Mouse (Mus musculus) Patski (cell line): Measurements from ENCODE around the gene Ahnak2. TPM values are rescaled to one million over a fixed set of nuclear protein-coding genes. Genes with fewer than 3 reads are reported as not detected.

Source experiments
- ATAC-seq: fragments of 100-300 bp; one replicate; pipeline ENCODE4 v1.8.0; 2021
- CTCF ChIA-PET: fragments of 350-600 bp; sonication (Branson Sonifier 250); formaldehyde crosslinking; loops from one replicate; lab custom pipeline; 2022; ENCODE audit warnings: inconsistent platforms; lab: Charles Lee
- POLR2A ChIA-PET: fragments of 350-600 bp; sonication (Branson Sonifier 250); formaldehyde crosslinking; loops from one replicate; lab custom pipeline; 2022; ENCODE audit warnings: antibody characterized with exemption, inconsistent platforms; lab: Charles Lee
- DNase-seq: peaks from one replicate; pipeline ENCODE4 v3.0.0-alpha.2; 2011; ENCODE audit warnings: low read depth, low spot score
- H3K27me3 ChIP-seq: fragments of 371-371 bp; one replicate; pipeline ENCODE4 v1.5.1; 2021
- CTCF ChIP-seq: fragments of 100-300 bp; IDR thresholded peaks from one replicate; pipeline ENCODE4 v1.5.1; 2021
- in situ Hi-C: fragments of 300-500 bp; cut with MboI; formaldehyde crosslinking; loops from 3 replicates; pipeline ENCODE4 v1.11.1; 2018; ENCODE audit warnings: low pct_unique_long_range_greater_than_20kb, mixed read lengths
- polyA plus RNA-seq: library from polyadenylated mRNA; unstranded; gene quantifications from one replicate; pipeline ENCODE4 v1.2.3, GENCODE M21; 2021

Ahnak2 gene
- polyA plus RNA-seq, 1 experiment from 2014 or later: 44.1 TPM

GRCm38 (mm10) chr12:112724077-112724805 lies 78.2 kb downstream of the Ahnak2 start:
- in situ Hi-C loops: no loop called here
- no peak for TF ChIP-seq CTCF
- DNase-seq (no peak), ATAC-seq (peak; percentile 28)
- POLR2A ChIA-PET: no interaction called here
- no peaks in the 10 kb centered on the region for H3K27me3 ChIP-seq
- CTCF ChIA-PET: interaction anchor here (0.6 to 1.5 kb wide), 7 partner anchors 10 to 79 kb away, joined by 3 to 6 read pairs (median 3); no protein-coding TSS in a partner anchor

GRCm38 (mm10) chr12:112723445-112723844 lies 79.0 kb downstream of the Ahnak2 start:
- no peak for TF ChIP-seq CTCF

DNA sequence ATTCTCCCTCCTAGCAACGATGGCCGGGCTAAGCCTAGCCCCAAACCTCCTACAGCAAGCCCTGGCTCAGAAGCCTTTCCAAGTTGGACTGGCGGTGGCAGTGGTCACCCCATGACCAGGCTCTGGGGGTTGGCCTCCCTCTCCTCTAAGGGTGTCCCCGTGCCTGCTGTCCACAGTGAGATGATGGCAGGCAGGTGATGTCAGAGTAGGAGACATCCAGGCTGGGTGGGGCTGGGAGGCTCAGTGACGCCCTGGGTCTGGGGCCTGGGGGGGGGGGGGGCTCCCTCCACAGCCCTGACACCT lies 79.5 kb downstream of the Ahnak2 start:
- no peak for TF ChIP-seq CTCF
- in situ Hi-C loops: no loop called here
- DNase-seq: no peak
- CTCF ChIA-PET: interaction anchor here (1.5 kb wide), 1 partner anchor 22 kb away, joined by 3 read pairs; no protein-coding TSS in a partner anchor
- POLR2A ChIA-PET: no interaction called here
- no peaks in the 10 kb centered on the region for H3K27me3 ChIP-seq
- ATAC-seq: no peak

More at GRCm38 (mm10) chr12:112723445-112723844, 79.0 kb downstream of the Ahnak2 start:
- POLR2A ChIA-PET: no interaction called here
- CTCF ChIA-PET: interaction anchor here (1.4 to 1.5 kb wide), 3 partner anchors 19 to 21 kb away, joined by 3 to 6 read pairs (median 4); no protein-coding TSS in a partner anchor
- ATAC-seq: no peak
- DNase-seq: no peak
- in situ Hi-C loops: no loop called here
- no peaks in the 10 kb centered on the region for H3K27me3 ChIP-seq

DNA sequence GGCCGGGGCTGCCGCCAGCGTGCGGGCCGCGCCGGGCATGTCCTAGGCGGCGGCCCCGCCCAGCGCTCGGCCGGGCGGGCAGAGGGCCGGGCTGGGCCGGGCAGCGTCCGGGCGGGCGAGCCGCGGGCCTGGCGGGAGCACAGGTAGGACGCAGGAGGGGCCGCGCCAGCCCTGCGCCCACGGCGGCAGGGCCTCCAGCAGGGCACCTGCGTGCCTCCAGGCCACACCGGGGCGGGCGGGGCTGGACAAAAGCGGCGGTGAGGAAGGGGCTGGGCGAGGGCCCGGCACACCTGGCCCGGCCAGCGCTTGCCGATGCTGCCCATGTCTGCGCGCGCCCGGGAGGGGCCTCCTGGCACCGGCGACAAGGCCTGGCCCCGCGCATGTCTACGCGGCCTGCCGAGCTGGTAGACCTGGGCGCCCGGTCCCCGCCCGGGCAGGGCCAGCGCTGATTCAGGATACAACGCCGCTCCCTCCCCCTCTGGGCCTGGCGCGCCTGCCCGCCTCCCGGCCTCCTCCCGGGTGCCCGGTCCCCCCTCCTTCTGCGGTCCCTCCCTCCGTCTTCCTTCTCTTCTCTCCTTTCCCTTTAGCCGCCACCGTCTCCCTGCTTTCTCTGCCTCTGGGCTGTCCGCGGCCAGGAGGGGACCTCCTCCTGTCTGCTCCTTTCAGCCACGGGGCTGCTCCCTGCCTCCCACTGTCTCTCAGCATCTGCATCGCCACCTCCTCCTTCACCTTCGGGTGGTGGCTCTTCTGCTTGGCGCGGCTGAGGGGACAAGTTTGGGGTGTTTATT lies 80.0 kb downstream of the Ahnak2 start:
- DNase-seq (no peak), ATAC-seq (peak; percentile 28)
- H3K27me3 ChIP-seq: no peaks in the 10 kb centered on the region
- POLR2A ChIA-PET: no interaction called here
- in situ Hi-C loops: no loop called here
- CTCF ChIA-PET: interaction anchor here (1.5 kb wide), 1 partner anchor 22 kb away, joined by 3 read pairs; no protein-coding TSS in a partner anchor
- no peak for TF ChIP-seq CTCF

Other genes with a start within 250 kb of the Ahnak2 start
- gene Inf2, start 213.9 kb downstream of the Ahnak2 start, polyA plus RNA-seq: 59.8 TPM
- 1.7 TPM for gene Adssl1, start 182.6 kb downstream of the Ahnak2 start, polyA plus RNA-seq
- gene Siva1, start 158.0 kb downstream of the Ahnak2 start, polyA plus RNA-seq: 36.0 TPM
- gene Akt1, start 127.8 kb downstream of the Ahnak2 start, polyA plus RNA-seq: 281 TPM
- gene Zbtb42, start 123.8 kb downstream of the Ahnak2 start, polyA plus RNA-seq: 4.7 TPM
- 92.1 TPM for gene Cep170b, start 82.2 kb downstream of the Ahnak2 start, polyA plus RNA-seq
- 0.15 TPM for gene Pld4, start 42.0 kb downstream of the Ahnak2 start, polyA plus RNA-seq
- 46.3 TPM for gene Clba1, start 6.3 kb upstream of the Ahnak2 start, polyA plus RNA-seq
- 23.5 TPM for gene Cdca4, start 26.8 kb upstream of the Ahnak2 start, polyA plus RNA-seq
- gene Gpr132, start 65.6 kb upstream of the Ahnak2 start, polyA plus RNA-seq: not detected
- gene Jag2, start 127.1 kb upstream of the Ahnak2 start, polyA plus RNA-seq: 8.0 TPM
- 55.9 TPM for gene Nudt14, start 139.5 kb upstream of the Ahnak2 start, polyA plus RNA-seq
- 13.5 TPM for gene Btbd6, start 173.8 kb upstream of the Ahnak2 start, polyA plus RNA-seq
- gene Brf1, start 198.0 kb upstream of the Ahnak2 start, polyA plus RNA-seq: 38.9 TPM
- 70.8 TPM for gene Pacs2, start 211.9 kb upstream of the Ahnak2 start, polyA plus RNA-seq